Mouse (Mus musculus) E14TG2a.4 (cell line): Measurements from ENCODE around the gene Sco2.

ENCODE experiments used
- CTCF ChIP-seq: conservative IDR thresholded peaks from 2 replicates; pipeline ENCODE4 v1.5.1; 2014; ENCODE audit warnings: low read length
- NANOG ChIP-seq: IDR thresholded peaks from 2 replicates; pipeline ENCODE4 v1.6.1; 2014; ENCODE audit warnings: borderline replicate concordance, low read length, mixed read lengths
- POU5F1 ChIP-seq: IDR thresholded peaks from 2 replicates; pipeline ENCODE4 v1.6.1; 2014; ENCODE audit warnings: low read length, borderline replicate concordance

GRCm38 (mm10) chr15:89334271-89334670 is 39.4 kb downstream of the Sco2 start, which contains the start of gene Miox:
- TF ChIP-seq CTCF (no peak), NANOG (no peak), POU5F1 (no peak)
